Mouse (Mus musculus) retina, postnatal 1 day (tissue): ENCODE data around the gene Bak1.

ENCODE experiments used
- DNase-seq: peaks from one replicate; pipeline ENCODE4 v3.0.0-alpha.2; 2012

Bak1 gene

GRCm38 (mm10) chr17:27048445-27049239 lies 19.8 kb upstream of the Bak1 start:
- DNase-seq: no peak

GRCm38 (mm10) chr17:27047762-27048444 lies 19.1 kb upstream of the Bak1 start:
- no peak for DNase-seq

GRCm38 (mm10) chr17:27045164-27045563 lies 16.4 kb upstream of the Bak1 start:
- DNase-seq: no peak

GRCm38 (mm10) chr17:27042840-27043239 lies 14.0 kb upstream of the Bak1 start:
- DNase-seq: no peak

GRCm38 (mm10) chr17:27041787-27042055 lies 12.9 kb upstream of the Bak1 start:
- no peak for DNase-seq

- DNase-seq: peak; percentile 32
These were observed 12.4 kb upstream of the Bak1 start for GRCm38 (mm10) chr17:27041046-27041786.

- peak; percentile 80 for DNase-seq
These were observed 11.7 kb upstream of the Bak1 start for GRCm38 (mm10) chr17:27040304-27041045.

- no peak for DNase-seq
These were observed 10.8 kb upstream of the Bak1 start for GRCm38 (mm10) chr17:27039432-27040102.

- DNase-seq: peak; percentile 32
These were observed 9.7 kb upstream of the Bak1 start for GRCm38 (mm10) chr17:27038335-27039050.

GRCm38 (mm10) chr17:27036465-27036864 lies 7.7 kb upstream of the Bak1 start:
- no peak for DNase-seq

GRCm38 (mm10) chr17:27032869-27033268 lies 4.1 kb upstream of the Bak1 start:
- DNase-seq: peak; percentile 88

- DNase-seq: no peak
These were observed 3.5 kb upstream of the Bak1 start for GRCm38 (mm10) chr17:27032328-27032727.

- DNase-seq: no peak
These were observed 2.1 kb upstream of the Bak1 start for GRCm38 (mm10) chr17:27030896-27031295.

GRCm38 (mm10) chr17:27029431-27029830 lies 622 bp upstream of the Bak1 start:
- no peak for DNase-seq

- peak; percentile 87 for DNase-seq
These were observed 469 bp downstream of the Bak1 start for GRCm38 (mm10) chr17:27028284-27028795.

- DNase-seq: peak; percentile 42
These were observed 1.1 kb downstream of the Bak1 start for GRCm38 (mm10) chr17:27027460-27028283.

- DNase-seq: no peak
These were observed 2.9 kb downstream of the Bak1 start for GRCm38 (mm10) chr17:27025951-27026350.

- no peak for DNase-seq
These were observed 3.4 kb downstream of the Bak1 start for GRCm38 (mm10) chr17:27025326-27025902.

GRCm38 (mm10) chr17:27023342-27023741 lies 5.5 kb downstream of the Bak1 start:
- no peak for DNase-seq

GRCm38 (mm10) chr17:27021736-27022135 lies 7.1 kb downstream of the Bak1 start:
- DNase-seq: no peak
